Mouse (Mus musculus) ES-E14 (cell line): Measurements from ENCODE around the gene Kat5. TPM values are rescaled to one million over a fixed set of nuclear protein-coding genes. Genes with fewer than 3 reads are reported as not detected.

Source experiments
- DNase-seq: peaks from one replicate; pipeline ENCODE4 v3.0.0-alpha.2; 2013; ENCODE audit warnings: low read depth, low spot score
- H3K27ac ChIP-seq: 2 replicates; pipeline ENCODE4 v1.5.1; 2012; ENCODE audit warnings: low read depth, mild to moderate bottlenecking, low read length, moderate library complexity, mixed read lengths; ENCODE audit not compliant: poor library complexity, insufficient read depth, severe bottlenecking
- H3K36me3 ChIP-seq: 2 replicates; pipeline ENCODE4 v1.6.1; 2012; ENCODE audit warnings: mild to moderate bottlenecking, low read length, moderate library complexity, mixed read lengths; ENCODE audit not compliant: control insufficient read depth, poor library complexity, insufficient read depth, severe bottlenecking
- H3K4me1 ChIP-seq, 2 experiments: fragments of 150-350 bp in 1 of 2; sonication (generic) in 1 of 2; 2 replicates each; pipeline ENCODE4 v1.6.1; 2012; ENCODE audit warnings: low read length in 2 of 2, mild to moderate bottlenecking in 1 of 2, mixed read lengths in 1 of 2; ENCODE audit not compliant: control insufficient read depth in 2 of 2, insufficient read depth in 2 of 2, poor library complexity in 1 of 2
- H3K4me3 ChIP-seq, 2 experiments: fragments of 150-350 bp in 1 of 2; sonication (generic) in 1 of 2; 2 replicates each; pipeline ENCODE4 v1.5.1; 2012; ENCODE audit warnings: low read length in 2 of 2, low read depth in 1 of 2, mild to moderate bottlenecking in 1 of 2, mixed read lengths in 1 of 2; ENCODE audit not compliant: insufficient read depth in 1 of 2, poor library complexity in 1 of 2, severe bottlenecking in 1 of 2
- H3K9ac ChIP-seq: 2 replicates; pipeline ENCODE4 v1.6.1; 2012; ENCODE audit warnings: low read depth, mild to moderate bottlenecking, low read length, mixed read lengths; ENCODE audit not compliant: poor library complexity, insufficient read depth, severe bottlenecking
- H3K9me3 ChIP-seq: fragments of 150-350 bp; sonication (generic); 2 replicates; pipeline ENCODE4 v1.6.1; 2012; ENCODE audit warnings: low read depth, mild to moderate bottlenecking, low read length; ENCODE audit not compliant: control insufficient read depth, insufficient read depth
- CHD2 ChIP-seq: IDR thresholded peaks from 2 replicates; pipeline ENCODE4 v1.6.1; 2014; ENCODE audit warnings: mild to moderate bottlenecking, low read depth, low read length, inconsistent platforms
- HCFC1 ChIP-seq: IDR thresholded peaks from 2 replicates; pipeline ENCODE4 v1.6.1; 2012; ENCODE audit warnings: low read length, inconsistent platforms, borderline replicate concordance; ENCODE audit not compliant: insufficient read depth
- MAFK ChIP-seq: IDR thresholded peaks from 2 replicates; pipeline ENCODE4 v1.6.1; 2014; ENCODE audit warnings: mild to moderate bottlenecking, low read depth, low read length, inconsistent platforms; ENCODE audit not compliant: insufficient read depth
- ZC3H11A ChIP-seq: IDR thresholded peaks from 2 replicates; pipeline ENCODE4 v1.6.1; 2012; ENCODE audit warnings: low read depth, mild to moderate bottlenecking, inconsistent platforms, low read length, borderline replicate concordance
- ZNF384 ChIP-seq: IDR thresholded peaks from 2 replicates; pipeline ENCODE4 v1.6.1; 2012; ENCODE audit warnings: low read depth, low read length, inconsistent platforms
- in situ Hi-C, 2 experiments: fragments of 600-800 bp; cut with MboI; formaldehyde crosslinking; loops; one replicate each; pipeline ENCODE4 v1.15.1; 2025; ENCODE audit warnings: low sequenced_read_pairs in 2 of 2, inconsistent platforms in 1 of 2; ENCODE audit not compliant: unreplicated experiment in 2 of 2
- total RNA-seq: library from RNA; depleted of rRNA; stranded (reverse); fragments of 300-350 nt; gene quantifications from 2 replicates; pipeline ENCODE4 v1.2.3, GENCODE M21; 2012

The Kat5 gene
- total RNA-seq, 1 experiment, result 52.2 TPM

DNA sequence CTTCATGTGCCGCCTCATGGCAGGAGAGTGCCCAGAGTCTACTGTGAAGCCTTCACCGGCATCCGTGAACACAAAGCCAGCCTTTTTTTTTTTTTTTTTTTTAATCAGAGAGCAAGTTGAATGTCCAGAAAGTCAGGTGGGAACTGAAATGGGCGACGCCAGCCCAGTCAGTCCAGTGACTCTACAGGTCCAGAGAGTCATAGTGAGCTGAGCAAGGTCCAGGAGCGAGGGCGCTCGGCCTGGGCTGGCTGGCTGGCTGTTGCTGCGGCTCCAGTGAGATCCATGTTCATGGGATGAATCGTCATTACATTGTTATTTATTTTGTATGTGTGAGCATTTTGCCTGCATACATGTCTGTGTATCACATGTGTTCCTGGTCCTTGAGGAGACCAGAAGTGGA, 47.3 kb downstream of the Kat5 start:
- in situ Hi-C loops, result no loop called here
- Histone ChIP-seq H3K36me3 (no peaks in the 10 kb centered on the region), H3K4me3 (no peak overlapping the region), H3K27ac (no peak overlapping the region), H3K9ac (no peak overlapping the region), H3K9me3 (no peaks in the 10 kb centered on the region), H3K4me1 (peaks cover 0 to 13% of the 10 kb centered on the region in 2 experiments; a peak in 2 of 4 replicates)
- DNase-seq, result no peak
- TF ChIP-seq ZC3H11A (no peak), HCFC1 (no peak), MAFK (no peak), ZNF384 (no peak)

DNA sequence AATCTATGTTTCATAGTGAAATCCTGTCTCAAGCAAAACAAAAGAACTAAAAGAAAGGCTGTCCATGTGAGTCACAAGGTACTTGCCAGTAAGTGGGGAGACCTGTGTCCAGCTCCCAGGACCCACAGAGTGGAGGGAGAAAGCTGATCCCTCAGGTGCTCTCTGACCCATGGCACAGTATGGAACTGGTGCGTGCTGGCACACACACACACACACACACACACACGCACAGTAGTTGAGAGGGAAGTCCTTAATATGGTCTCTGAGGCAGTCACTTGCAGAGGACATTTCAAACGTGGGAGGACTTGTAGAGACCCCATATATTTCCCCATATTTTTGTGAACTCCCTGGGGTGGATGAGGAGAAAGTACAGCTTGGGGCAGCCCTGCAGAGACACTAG, 48.2 kb downstream of the Kat5 start:
- Histone ChIP-seq H3K9me3 (no peaks in the 10 kb centered on the region), H3K9ac (no peak overlapping the region), H3K4me3 (no peak overlapping the region), H3K4me1 (peaks cover 0 to 13% of the 10 kb centered on the region in 2 experiments; a peak in 2 of 4 replicates), H3K27ac (no peak overlapping the region), H3K36me3 (no peaks in the 10 kb centered on the region)
- no peak for DNase-seq
- TF ChIP-seq HCFC1, result no peak
- TF ChIP-seq ZNF384, result no peak
- TF ChIP-seq CHD2, result no peak
- TF ChIP-seq MAFK, result no peak
- no peak for TF ChIP-seq ZC3H11A
- in situ Hi-C loops, result no loop called here

DNA sequence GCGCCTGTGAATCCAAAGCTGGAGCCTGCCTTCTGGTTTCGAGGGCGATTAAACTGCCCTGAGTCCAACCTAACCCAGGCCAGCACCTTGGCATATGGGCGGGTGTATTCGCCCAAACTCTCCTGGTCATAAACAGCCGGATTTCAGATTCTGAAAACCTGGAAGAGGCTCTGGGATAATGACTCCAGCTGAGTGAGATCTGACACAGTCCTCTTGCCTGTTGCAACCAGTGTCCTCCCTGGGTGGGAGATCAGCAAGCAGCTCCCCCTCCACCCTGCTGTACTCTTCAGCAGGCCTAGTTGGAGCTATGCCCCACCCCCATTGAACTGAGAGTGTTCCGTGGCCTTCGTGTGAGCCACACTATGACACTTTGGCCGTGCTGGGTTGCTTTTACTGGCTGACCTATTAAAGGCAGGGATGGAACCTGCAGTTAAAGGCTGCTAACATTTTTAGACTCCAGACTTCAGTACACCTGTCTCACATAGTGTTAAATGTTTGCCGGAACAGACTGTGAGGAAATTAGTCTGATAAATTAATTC, 48.7 kb downstream of the Kat5 start:
- no peak for TF ChIP-seq CHD2
- no peak for TF ChIP-seq MAFK
- TF ChIP-seq HCFC1, result no peak
- no peak for TF ChIP-seq ZNF384
- TF ChIP-seq ZC3H11A, result no peak
- Histone ChIP-seq H3K36me3 (no peaks in the 10 kb centered on the region), H3K27ac (no peak overlapping the region), H3K4me3 (peak overlapping the region; percentile 54 to 59), H3K4me1 (peaks cover 0 to 12% of the 10 kb centered on the region in 2 experiments; a peak in 2 of 4 replicates), H3K9me3 (no peaks in the 10 kb centered on the region), H3K9ac (0 out of 2 replicates have a peak overlapping the region, but pooled peaks have one; percentile 18)
- in situ Hi-C loops, result no loop called here
- DNase-seq, result no peak

DNA sequence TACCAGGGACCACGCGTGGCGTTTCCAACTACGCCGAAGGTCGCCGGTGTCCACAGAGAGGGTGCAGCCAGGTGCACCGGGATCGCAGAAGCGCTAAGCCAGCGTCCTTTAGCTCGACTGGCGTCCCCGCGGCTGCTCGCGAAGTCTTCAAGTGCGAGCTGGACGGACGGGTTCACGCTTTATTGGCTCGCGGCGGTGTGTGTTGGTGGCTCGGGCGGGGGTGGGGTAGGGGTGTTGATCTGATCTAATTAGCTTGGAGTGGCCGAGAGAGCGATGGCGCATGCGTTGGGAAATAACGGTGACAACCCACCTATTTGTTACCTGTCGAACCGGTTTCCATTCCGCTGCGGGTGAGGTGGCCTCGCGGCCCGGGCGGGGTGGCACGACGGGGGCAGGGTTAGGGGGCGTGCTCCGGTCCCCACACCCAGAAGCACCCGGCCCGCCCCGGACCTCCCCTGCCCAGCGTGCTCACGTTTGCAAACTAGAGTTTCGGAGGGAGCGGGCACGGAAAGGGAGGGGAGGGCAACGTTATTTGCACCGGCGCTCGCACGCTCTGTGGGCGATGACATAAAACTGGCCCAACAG, 49.5 kb downstream of the Kat5 start, which contains the start of gene Ovol1:
Gene Ovol1, minus strand, starts transcription at position 190 of the 585 bp plus-strand sequence.
- H3K9me3 ChIP-seq, result no peaks in the 10 kb centered on the region
- H3K4me1 ChIP-seq, result peaks cover 0 to 10% of the 10 kb centered on the region in 2 experiments; a peak in 2 of 4 replicates
- no peaks in the 10 kb centered on the region for H3K36me3 ChIP-seq
- in situ Hi-C loops, result no loop called here
- no peak within 1 kb of the TSS for H3K27ac ChIP-seq
- H3K9ac ChIP-seq, result peak within 1 kb of the TSS; percentile 18; the same call in 1 of the 2 replicates
- TF ChIP-seq MAFK (no peak), ZC3H11A (no peak), HCFC1 (no peak), CHD2 (no peak), ZNF384 (no peak)
- peak within 1 kb of the TSS; percentile 54 to 59 for H3K4me3 ChIP-seq
- no peak for DNase-seq
